In the genomic region with DNA sequence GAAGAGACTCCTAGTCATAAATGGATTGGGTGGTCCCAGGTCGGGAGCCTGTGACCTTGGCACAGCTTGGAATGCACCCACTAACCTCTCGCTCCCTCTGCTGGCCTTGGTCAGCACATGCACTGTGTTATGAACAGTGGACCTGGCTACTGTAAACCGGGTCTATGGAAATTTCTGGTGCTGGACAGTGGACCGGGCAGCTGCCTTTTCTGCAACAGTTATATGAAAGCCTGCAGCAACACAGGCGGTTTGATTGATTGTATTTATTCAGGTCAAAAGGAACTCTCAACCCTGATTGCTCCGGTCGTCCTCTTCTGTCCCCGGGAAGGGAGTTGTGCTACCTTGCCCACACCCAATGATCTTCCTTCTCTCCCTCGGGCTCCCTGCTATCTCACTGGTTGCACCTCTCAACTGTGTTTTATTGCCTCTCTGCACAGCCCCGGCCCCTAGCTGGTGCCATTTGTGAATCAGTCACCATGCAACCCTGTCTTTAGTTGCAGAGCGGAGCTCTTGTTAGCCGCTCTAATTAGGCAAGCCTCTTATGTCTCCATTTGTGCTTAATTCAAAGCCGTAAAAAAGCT, we compare ENCODE assay signal across 8 mouse cellular contexts.
DNase-seq lines count a peak whose midpoint lies in the region; ATAC-seq and TF ChIP-seq lines count a peak whose summit lies in the region.

No protein-coding gene starts in this region.

- no peaks in the 10 kb centered on the region for H3K27me3 ChIP-seq in liver, embryonic 14.5 days (ENCODE audit: control insufficient read depth, insufficient read depth, low read length)
- H3K27me3 ChIP-seq in neural tube, embryonic 15.5 days (replicated peaks) = no peaks in the 10 kb centered on the region

- 32% methylated on average over 13 of the region's 13 CpGs for WGBS in liver, embryonic 14.5 days (ENCODE audit: insufficient replicate concordance)
- WGBS in neural tube, embryonic 15.5 days = 6% methylated on average over 13 of the region's 13 CpGs

- no peak overlapping the region for H3K27ac ChIP-seq in liver, embryonic 14.5 days
- H3K27ac ChIP-seq in neural tube, embryonic 15.5 days (replicated peaks) = peak overlapping the region; percentile 77

- peak; percentile 76 for TF ChIP-seq CTCF in liver, embryonic 14.5 days (IDR thresholded peaks at IDR 0.05; ENCODE audit: low read depth)

- TF ChIP-seq EP300 in liver, embryonic 14.5 days (IDR thresholded peaks at IDR 0.05; ENCODE audit: low read depth) = no peak

- H3K4me3 ChIP-seq in liver, embryonic 14.5 days (ENCODE audit: insufficient read depth in 1 of 2, low read depth in 2 of 2, low read length in 2 of 2) = no peak overlapping the region
- H3K4me3 ChIP-seq in neural tube, embryonic 15.5 days (replicated peaks) = peak overlapping the region; percentile 23

- no peaks in the 10 kb centered on the region for H3K36me3 ChIP-seq in liver, embryonic 14.5 days (replicated peaks; ENCODE audit: control insufficient read depth, insufficient read depth, low read depth)
- H3K36me3 ChIP-seq in neural tube, embryonic 15.5 days = no peaks in the 10 kb centered on the region

- DNase-seq in 3T3-L1 (ENCODE audit: low read depth, low spot score) = peak; percentile 62
- DNase-seq in Muller cell, postnatal 12 days (ENCODE audit: inconsistent ontology term) = peak; percentile 38
- DNase-seq in cerebellum, adult 9-11 months = peak; percentile 57
- peak; percentile 19 to 23 for DNase-seq in frontal cortex, postnatal 36 days (ENCODE audit: low spot score in 2 of 2)
- DNase-seq in kidney, adult 18-20 months = peak; percentile 56
- DNase-seq in liver, embryonic 14.5 days (ENCODE audit: low read depth in 3 of 3, low spot score in 3 of 3) = no peak

- no peak overlapping the region for H3K4me2 ChIP-seq in liver, embryonic 14.5 days (ENCODE audit: low read depth)
- peak overlapping the region; percentile 65 for H3K4me2 ChIP-seq in neural tube, embryonic 15.5 days

- ATAC-seq in liver, embryonic 14.5 days (ENCODE audit: insufficient read depth) = no peak
- peak; percentile 81; the same call in 1 of the 2 replicates for ATAC-seq in neural tube, embryonic 15.5 days (ENCODE audit: low FRiP score)
- no peak for ATAC-seq in activated CD4-positive, CD25-positive, alpha-beta regulatory T cell, adult 4 months

- H3K9me3 ChIP-seq in liver, embryonic 14.5 days (ENCODE audit: control insufficient read depth, low read length) = no peaks in the 10 kb centered on the region
- no peaks in the 10 kb centered on the region for H3K9me3 ChIP-seq in neural tube, embryonic 15.5 days (replicated peaks)

- no peak overlapping the region for H3K9ac ChIP-seq in liver, embryonic 14.5 days (replicated peaks)
- H3K9ac ChIP-seq in neural tube, embryonic 15.5 days (replicated peaks) = no peak overlapping the region; the same call in 1 of the 2 replicates

- no peaks in the 10 kb centered on the region for H3K4me1 ChIP-seq in liver, embryonic 14.5 days (replicated peaks; ENCODE audit: control insufficient read depth in 2 of 2, insufficient read depth in 2 of 2, low read length in 1 of 2)
- H3K4me1 ChIP-seq in neural tube, embryonic 15.5 days = peaks cover 20% of the 10 kb centered on the region

Comparison
In these comparisons a context has a peak if more than half of its experiments do, and no peak if none do; other contexts are left out.
1. DNase-seq: peak in 3T3-L1 (single experiment), Muller cell, postnatal 12 days (single experiment), cerebellum, adult 9-11 months (single experiment), frontal cortex, postnatal 36 days (2 of 2) and kidney, adult 18-20 months (single experiment); none in liver, embryonic 14.5 days (0 of 3).